Mouse (Mus musculus): ENCODE results near the gene Nhlrc1. TPM values are rescaled to one million over a fixed set of nuclear protein-coding genes. Genes with fewer than 3 reads are reported as not detected.

Gene Nhlrc1
- 10 to 100 TPM; 16.5 to 18.9 TPM for total RNA-seq (2021)
- long read RNA-seq, experiment 1, transcript Nhlrc1-201 (1 exons, 2,294 nt), result major isoform, 22 of 22 reads
- long read RNA-seq, experiment 1, partial matches to known transcripts, result 0 of 22 reads
- long read RNA-seq, experiment 1, other reads (novel, unspliced or antisense), result 0 of 22 reads
- long read RNA-seq, experiment 2, transcript Nhlrc1-201 (1 exons, 2,294 nt), result major isoform, 25 of 25 reads
- long read RNA-seq, experiment 2, partial matches to known transcripts, result 0 of 25 reads
- long read RNA-seq, experiment 2, other reads (novel, unspliced or antisense), result 0 of 25 reads

GRCm38 (mm10) chr13:47014334-47015194 is at the start of gene Nhlrc1:
Gene Nhlrc1, minus strand, starts transcription at chr13:47014850.
- Histone ChIP-seq H3K27ac (peak within 1 kb of the TSS; percentile 93), H3K4me3 (peak within 1 kb of the TSS; percentile 62)
- peak; percentile 96 for TF ChIP-seq CTCF (conservative IDR thresholded peaks at IDR 0.05)
- peak; percentile 85 to 86 for DNase-seq (ENCODE audit: low spot score in 2 of 2)

- H3K4me3 ChIP-seq, result no peak overlapping the region
- no peak for TF ChIP-seq CTCF (conservative IDR thresholded peaks at IDR 0.05)
- H3K27ac ChIP-seq, result no peak overlapping the region
- DNase-seq (ENCODE audit: low spot score in 2 of 2), result no peak
Observed at GRCm38 (mm10) chr13:47063985-47064760, 49.5 kb upstream of the Nhlrc1 start.

- DNase-seq (ENCODE audit: low spot score in 2 of 2), result no peak
- no peak for TF ChIP-seq CTCF (conservative IDR thresholded peaks at IDR 0.05)
Observed at GRCm38 (mm10) chr13:47062756-47063155, 48.1 kb upstream of the Nhlrc1 start.

GRCm38 (mm10) chr13:47056781-47057180 is 42.1 kb upstream of the Nhlrc1 start:
- TF ChIP-seq CTCF (conservative IDR thresholded peaks at IDR 0.05), result no peak
- H3K4me3 ChIP-seq, result no peak overlapping the region

More at GRCm38 (mm10) chr13:47062756-47063155, 48.1 kb upstream of the Nhlrc1 start:
- H3K4me3 ChIP-seq, result no peak overlapping the region
- H3K27ac ChIP-seq, result no peak overlapping the region

GRCm38 (mm10) chr13:47056126-47056525 is 41.5 kb upstream of the Nhlrc1 start:
- no peak overlapping the region for H3K4me3 ChIP-seq
- TF ChIP-seq CTCF (conservative IDR thresholded peaks at IDR 0.05), result no peak
- no peak overlapping the region for H3K27ac ChIP-seq
- peak in 1 of 2 experiments; percentile 32 for DNase-seq (ENCODE audit: low spot score in 2 of 2)

More at GRCm38 (mm10) chr13:47056781-47057180, 42.1 kb upstream of the Nhlrc1 start:
- DNase-seq (ENCODE audit: low spot score in 2 of 2), result no peak
- no peak overlapping the region for H3K27ac ChIP-seq

- no peak overlapping the region for H3K27ac ChIP-seq
- H3K4me3 ChIP-seq, result no peak overlapping the region
- no peak for TF ChIP-seq CTCF (conservative IDR thresholded peaks at IDR 0.05)
- DNase-seq (ENCODE audit: low spot score in 2 of 2), result no peak
Observed at GRCm38 (mm10) chr13:47053971-47054370, 39.3 kb upstream of the Nhlrc1 start.

GRCm38 (mm10) chr13:47050009-47050408 is 35.4 kb upstream of the Nhlrc1 start:
- H3K4me3 ChIP-seq, result no peak overlapping the region
- no peak for TF ChIP-seq CTCF (conservative IDR thresholded peaks at IDR 0.05)
- H3K27ac ChIP-seq, result no peak overlapping the region
- no peak for DNase-seq (ENCODE audit: low spot score in 2 of 2)

- H3K4me3 ChIP-seq, result no peak overlapping the region
- DNase-seq (ENCODE audit: low spot score in 2 of 2), result no peak
- H3K27ac ChIP-seq, result no peak overlapping the region
- TF ChIP-seq CTCF (conservative IDR thresholded peaks at IDR 0.05), result no peak
Observed at GRCm38 (mm10) chr13:47047996-47048395, 33.3 kb upstream of the Nhlrc1 start.

GRCm38 (mm10) chr13:47044617-47044947 is 29.9 kb upstream of the Nhlrc1 start, which contains the start of gene Tpmt:
Gene Tpmt, minus strand, starts transcription at chr13:47044737.
- no peak for DNase-seq (ENCODE audit: low spot score in 2 of 2)
- H3K27ac ChIP-seq, result peak within 1 kb of the TSS; percentile 73

GRCm38 (mm10) chr13:47043833-47044616 is 29.4 kb upstream of the Nhlrc1 start:
- TF ChIP-seq CTCF (conservative IDR thresholded peaks at IDR 0.05), result no peak
- H3K4me3 ChIP-seq, result peak overlapping the region; percentile 86
- H3K27ac ChIP-seq, result peak overlapping the region; percentile 73
- DNase-seq (ENCODE audit: low spot score in 2 of 2), result peak in 1 of 2 experiments; percentile 11

More at GRCm38 (mm10) chr13:47044617-47044947, 29.9 kb upstream of the Nhlrc1 start, which contains the start of gene Tpmt:
- no peak for TF ChIP-seq CTCF (conservative IDR thresholded peaks at IDR 0.05)
- peak within 1 kb of the TSS; percentile 86 for H3K4me3 ChIP-seq

- DNase-seq (ENCODE audit: low spot score in 2 of 2), result peak; percentile 98
- no peak for TF ChIP-seq CTCF (conservative IDR thresholded peaks at IDR 0.05)
- H3K4me3 ChIP-seq, result peak within 1 kb of the TSS; percentile 86
- H3K27ac ChIP-seq, result peak within 1 kb of the TSS; percentile 73
Observed at GRCm38 (mm10) chr13:47043030-47043680, 28.5 kb upstream of the Nhlrc1 start, which contains the start of gene Kdm1b. Gene Kdm1b, plus strand, starts transcription at chr13:47043499.

Data from layer of hippocampus, adult 2 months (tissue).